Mouse (Mus musculus) right cerebral cortex, postnatal 25 days (tissue): ENCODE measurements around the gene Zp3.

Experiments
- DNase-seq: peaks from one replicate; pipeline ENCODE4 v3.0.0; 2022

Gene Zp3

GRCm38 (mm10) chr5:135962492-135963279 lies 17.2 kb upstream of the Zp3 start:
- peak; percentile 95 for DNase-seq

DNA sequence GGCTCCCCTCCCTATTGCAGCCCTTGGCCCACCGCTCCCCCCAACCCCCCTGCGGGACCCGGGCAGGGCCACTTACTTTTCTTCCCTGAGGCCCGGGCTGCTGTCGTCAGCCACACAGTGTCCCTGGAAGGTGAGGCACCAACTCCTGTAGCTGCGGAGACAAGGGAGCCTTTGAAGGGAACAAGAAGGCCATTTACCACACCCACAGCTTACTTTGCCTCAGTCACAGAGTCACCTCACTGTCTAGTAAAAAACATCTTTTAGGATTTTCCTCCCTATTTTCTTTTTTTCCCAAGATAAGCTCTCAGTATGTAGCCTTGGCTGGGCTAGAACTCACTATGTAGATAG lies 16.6 kb upstream of the Zp3 start:
- DNase-seq, result no peak

DNA sequence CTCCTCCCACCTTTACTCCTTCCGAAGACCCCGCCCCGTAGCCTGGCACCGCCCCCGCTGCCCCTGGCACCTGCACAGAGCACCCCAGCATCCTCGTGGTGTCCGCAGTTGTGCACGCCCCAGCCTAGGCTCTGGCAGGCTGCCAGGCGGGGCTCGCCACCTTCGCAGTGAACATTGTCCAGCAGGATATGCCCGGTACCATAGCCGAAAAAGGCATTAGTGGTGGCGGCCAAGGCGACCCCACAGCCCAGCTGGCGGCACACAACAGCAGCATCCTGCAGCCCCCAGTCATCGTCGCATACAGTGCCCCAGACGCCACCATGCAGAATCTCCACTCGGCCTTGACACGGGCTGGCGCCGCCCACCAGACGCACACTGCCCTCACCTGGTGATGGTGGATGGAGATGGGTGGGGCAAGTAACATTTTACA lies 14.4 kb upstream of the Zp3 start:
- no peak for DNase-seq

GRCm38 (mm10) chr5:135966866-135967265 lies 13.0 kb upstream of the Zp3 start:
- DNase-seq, result no peak

DNA sequence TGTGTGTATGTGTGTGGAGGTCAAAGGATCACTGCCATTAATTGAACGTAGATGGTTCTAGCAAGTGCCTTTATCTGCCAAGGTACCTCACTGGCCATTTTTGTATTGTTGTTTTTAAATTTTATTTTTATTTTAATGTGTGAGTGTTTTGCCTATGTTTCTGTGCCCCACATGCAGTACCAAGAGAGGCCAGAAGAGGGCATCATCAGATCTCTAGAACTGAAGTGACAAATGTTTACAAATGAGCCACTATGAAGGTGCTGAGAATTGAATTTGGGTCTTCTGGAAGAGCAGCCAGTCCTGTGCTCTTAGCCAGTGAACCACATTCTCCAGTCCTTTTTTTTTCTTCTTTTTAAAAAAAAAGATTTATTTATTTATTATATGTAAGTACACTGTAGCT lies 11.1 kb upstream of the Zp3 start:
- no peak for DNase-seq

- no peak for DNase-seq
These were observed 9.7 kb upstream of the Zp3 start for GRCm38 (mm10) chr5:135970247-135970646.

GRCm38 (mm10) chr5:135971876-135972275 lies 8.0 kb upstream of the Zp3 start:
- DNase-seq, result no peak

GRCm38 (mm10) chr5:135974365-135974764 lies 5.5 kb upstream of the Zp3 start, which contains the start of gene Ssc4d:
Gene Ssc4d (minus strand): TSS chr5:135974531.
- no peak for DNase-seq

GRCm38 (mm10) chr5:135975893-135976668 lies 3.8 kb upstream of the Zp3 start:
- no peak for DNase-seq

DNA sequence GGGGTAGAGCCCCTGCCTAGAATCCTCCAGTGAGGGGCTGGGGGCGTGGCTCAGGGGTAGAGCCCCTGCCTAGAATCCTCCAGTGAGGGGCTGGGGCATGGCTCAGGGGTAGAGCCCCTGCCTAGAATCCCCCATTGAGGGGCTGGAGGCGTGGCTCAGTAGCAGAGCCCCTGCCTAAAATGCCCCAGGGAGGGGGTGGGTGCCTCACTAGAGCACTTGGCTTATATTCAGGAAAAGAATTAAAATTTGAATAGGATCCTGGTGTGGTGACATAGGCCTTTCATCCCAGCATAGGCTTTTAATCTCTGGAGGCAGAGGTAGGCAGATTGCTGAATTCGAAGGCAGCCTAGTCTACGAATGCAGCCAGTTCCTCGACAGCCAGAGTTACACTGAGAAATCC lies 518 bp upstream of the Zp3 start:
- no peak for DNase-seq

- DNase-seq, result no peak
These were observed 2.5 kb downstream of the Zp3 start for GRCm38 (mm10) chr5:135982398-135982797.

DNA sequence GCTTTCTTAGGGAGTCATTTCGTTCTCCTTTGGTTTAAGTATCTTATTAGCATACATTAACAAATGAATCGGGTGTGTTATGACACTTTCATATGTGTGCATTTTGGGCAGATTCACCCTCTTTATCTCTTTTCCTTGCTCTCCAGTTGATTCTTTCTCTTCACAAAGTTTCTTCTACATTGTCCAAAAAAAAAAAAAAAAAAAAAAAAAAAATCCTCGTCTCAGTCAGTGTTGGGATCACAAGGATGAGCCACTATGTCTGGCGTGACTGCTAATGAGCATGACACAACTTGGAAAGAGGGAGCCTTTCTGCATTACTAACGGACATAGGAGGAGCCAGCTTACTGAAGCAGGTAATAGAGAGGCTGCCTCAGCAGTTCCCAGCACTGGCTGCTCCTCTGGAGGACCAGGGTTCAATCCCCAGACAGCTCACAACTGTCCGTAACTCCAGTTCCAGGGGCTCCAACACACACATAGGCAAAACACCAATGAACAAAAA lies 4.7 kb downstream of the Zp3 start:
- no peak for DNase-seq

DNA sequence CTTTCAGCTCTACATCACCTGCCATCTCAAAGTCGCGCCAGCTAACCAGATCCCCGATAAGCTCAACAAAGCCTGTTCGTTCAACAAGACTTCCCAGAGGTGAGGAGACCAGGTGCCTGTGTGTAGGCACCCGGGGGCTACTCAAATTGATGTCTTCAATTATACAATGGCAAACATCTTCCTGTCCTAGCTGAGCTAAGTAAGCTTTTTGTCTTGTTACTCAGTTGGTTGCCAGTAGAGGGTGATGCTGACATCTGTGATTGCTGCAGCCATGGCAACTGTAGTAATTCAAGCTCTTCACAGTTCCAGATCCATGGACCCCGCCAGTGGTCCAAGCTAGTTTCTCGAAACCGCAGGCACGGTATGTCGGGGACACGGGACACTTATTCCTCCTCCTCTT lies 7.3 kb downstream of the Zp3 start:
- no peak for DNase-seq

DNA sequence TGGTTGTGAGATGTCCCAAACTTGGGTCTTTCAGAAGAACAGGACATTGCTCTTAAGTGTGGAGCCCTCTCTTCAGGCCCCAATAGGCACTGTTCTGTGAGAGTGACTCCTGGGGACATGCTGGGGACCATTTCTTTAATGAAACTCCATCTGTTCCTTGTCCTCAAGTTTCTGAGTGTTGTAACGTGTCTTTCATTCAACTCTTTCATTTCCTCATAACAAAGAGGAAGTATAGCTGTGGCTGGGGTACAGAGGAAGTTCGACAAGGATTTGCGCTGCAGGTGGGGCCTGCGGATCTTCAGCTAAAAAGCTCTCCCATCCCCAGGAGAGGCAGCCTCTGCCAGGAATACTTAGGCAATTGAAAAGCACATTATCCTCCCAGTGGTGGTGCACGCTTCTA lies 10.7 kb downstream of the Zp3 start:
- no peak for DNase-seq

DNA sequence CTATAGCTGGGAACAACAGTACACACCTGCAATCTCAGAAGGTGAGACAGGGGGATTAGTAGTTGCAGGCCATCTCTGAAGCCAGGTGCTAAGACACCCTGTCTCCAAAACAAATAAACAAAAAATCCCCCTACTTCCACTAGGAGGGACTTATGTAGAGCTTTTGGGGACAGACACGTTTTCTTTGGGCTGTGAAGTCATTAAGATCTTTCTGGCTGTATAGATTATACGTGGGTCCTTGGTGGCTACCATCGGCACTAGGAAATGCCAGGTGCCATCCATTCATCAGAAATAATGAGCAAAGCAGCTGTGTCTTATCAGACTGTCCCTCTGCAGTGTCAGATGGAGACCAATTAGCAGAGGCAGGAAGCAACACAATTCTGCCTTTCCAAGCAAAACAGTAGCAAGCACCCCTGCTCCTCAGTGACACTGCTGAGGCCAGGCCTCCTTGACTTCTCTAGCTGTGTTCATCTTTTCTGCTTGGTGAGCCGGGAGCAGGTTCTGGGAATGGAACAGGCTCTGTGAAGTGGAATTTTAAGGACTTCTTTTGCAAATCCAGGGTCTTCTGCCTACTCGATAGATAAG lies 13.6 kb downstream of the Zp3 start:
- DNase-seq, result no peak

GRCm38 (mm10) chr5:135994335-135994724 lies 14.4 kb downstream of the Zp3 start:
- no peak for DNase-seq

- peak; percentile 88 for DNase-seq
These were observed 15.1 kb downstream of the Zp3 start, which contains the start of gene Dtx2 for GRCm38 (mm10) chr5:135994725-135995687. Gene Dtx2 (plus strand): TSS chr5:135994800.

DNA sequence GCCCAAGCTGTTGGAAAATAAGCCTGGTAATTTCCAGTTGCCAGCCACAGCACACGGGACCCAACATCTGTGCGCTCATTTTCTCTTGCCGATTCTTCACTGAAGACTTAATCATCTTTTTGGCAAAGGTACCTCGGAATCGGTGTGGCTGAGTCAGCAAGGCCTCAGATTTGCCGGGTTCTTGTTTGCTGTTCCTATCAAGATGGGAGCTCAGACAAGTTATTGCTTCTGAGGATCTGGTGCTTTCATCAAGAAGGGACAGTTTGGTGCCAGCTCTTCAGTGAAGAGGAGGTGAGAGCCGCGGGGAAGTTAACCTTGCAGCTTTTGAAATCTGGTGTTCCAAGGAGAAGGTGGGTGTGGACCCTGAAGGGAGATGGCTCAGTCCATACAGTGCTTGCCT lies 16.3 kb downstream of the Zp3 start:
- peak; percentile 12 for DNase-seq

GRCm38 (mm10) chr5:136001222-136001621 lies 21.3 kb downstream of the Zp3 start:
- DNase-seq, result no peak

DNA sequence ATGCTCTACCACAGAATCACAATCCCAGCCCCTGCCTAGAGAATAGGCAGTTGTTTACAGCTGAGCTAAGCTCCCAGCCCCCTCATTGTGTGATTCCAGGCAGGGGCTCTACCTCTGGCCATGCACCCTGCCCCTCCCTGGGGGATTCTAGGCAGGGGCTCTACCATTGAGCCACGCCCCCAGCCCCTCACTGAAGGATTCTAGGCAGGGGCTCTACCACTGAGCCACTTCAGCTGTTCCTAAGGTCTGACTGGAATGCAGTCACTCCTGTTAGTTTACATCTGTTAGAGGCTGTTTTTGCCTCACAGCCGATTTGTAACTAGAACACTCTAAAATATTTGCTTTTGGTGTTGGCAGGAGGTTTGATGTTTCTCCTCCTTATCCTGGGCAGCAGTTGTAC lies 22.4 kb downstream of the Zp3 start:
- DNase-seq, result no peak

GRCm38 (mm10) chr5:136002751-136003151 lies 22.9 kb downstream of the Zp3 start:
- no peak for DNase-seq

DNA sequence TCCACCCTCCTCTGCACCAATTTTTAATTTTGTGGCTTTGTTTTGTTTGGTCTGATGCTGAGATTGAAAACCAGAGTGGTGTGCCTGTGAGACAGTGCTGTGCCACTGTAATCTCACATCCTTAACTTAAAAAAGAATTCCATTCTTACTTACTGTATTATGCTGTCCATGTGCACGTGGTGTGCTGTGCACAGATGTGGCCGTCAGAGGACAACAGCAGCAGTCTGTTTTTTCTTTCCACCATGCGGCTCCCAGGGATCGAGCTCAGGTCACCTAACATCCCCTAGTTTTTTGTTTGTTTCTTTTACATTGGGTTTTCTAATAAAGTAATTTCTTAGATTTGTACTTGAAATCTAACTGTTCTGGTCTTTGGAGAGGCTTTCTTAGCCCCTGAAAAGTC lies 24.6 kb downstream of the Zp3 start:
- DNase-seq, result no peak

- DNase-seq, result no peak
These were observed 27.8 kb downstream of the Zp3 start for GRCm38 (mm10) chr5:136007745-136008144.
